Mouse (Mus musculus) midbrain, postnatal 0 days (tissue): ENCODE measurements around the gene Nudcd2. TPM values are rescaled to one million over a fixed set of nuclear protein-coding genes. Genes with fewer than 3 reads are reported as not detected.

Experiments used
- ATAC-seq: fragments of 200-750 bp; cut with Nextera tagmentation; 2 replicates; pipeline ENCODE4 v1.8.0; 2017; ENCODE audit warnings: moderate number of reproducible peaks, mild to moderate bottlenecking, moderate TSS enrichment, moderate library complexity; ENCODE audit not compliant: low FRiP score
- DNase-seq: peaks from one replicate; pipeline ENCODE4 v3.0.0-alpha.2; 2015; ENCODE audit warnings: low spot score
- H3K27ac ChIP-seq: fragments of 300-500 bp; sonication (generic); 2 replicates; pipeline ENCODE4 v1.5.1; 2014; ENCODE audit warnings: low read depth, mild to moderate bottlenecking, low read length, mixed read lengths
- H3K27me3 ChIP-seq: fragments of 300-500 bp; sonication (generic); 2 replicates; pipeline ENCODE4 v1.6.1; 2014; ENCODE audit warnings: low read length, control low read depth, mixed read lengths; ENCODE audit not compliant: insufficient read depth
- H3K36me3 ChIP-seq: fragments of 300-500 bp; sonication (generic); 2 replicates; pipeline ENCODE4 v1.6.1; 2014; ENCODE audit warnings: low read length, control low read depth, mixed read lengths; ENCODE audit not compliant: insufficient read depth
- H3K4me1 ChIP-seq: fragments of 300-500 bp; sonication (generic); 2 replicates; pipeline ENCODE4 v1.6.1; 2014; ENCODE audit warnings: mild to moderate bottlenecking, control low read depth, antibody characterized with exemption, low read length, mixed read lengths; ENCODE audit not compliant: insufficient read depth
- H3K4me2 ChIP-seq: fragments of 300-500 bp; sonication (generic); 2 replicates; pipeline ENCODE4 v1.6.1; 2014; ENCODE audit warnings: low read depth, mild to moderate bottlenecking, low read length, mixed read lengths; ENCODE audit not compliant: poor library complexity, severe bottlenecking
- H3K4me3 ChIP-seq: fragments of 300-500 bp; sonication (generic); 2 replicates; pipeline ENCODE4 v1.5.1; 2014; ENCODE audit warnings: low read depth, mild to moderate bottlenecking, low read length, moderate library complexity
- H3K9ac ChIP-seq: fragments of 300-500 bp; sonication (generic); replicated peaks from 2 replicates; pipeline ENCODE4 v1.6.1; 2014; ENCODE audit warnings: mild to moderate bottlenecking, low read length, moderate library complexity, mixed read lengths; ENCODE audit not compliant: poor library complexity, severe bottlenecking
- H3K9me3 ChIP-seq: fragments of 300-500 bp; sonication (generic); 2 replicates; pipeline ENCODE4 v1.6.1; 2016; ENCODE audit warnings: low read length, control low read depth
- CTCF ChIP-seq: IDR thresholded peaks from 2 replicates; pipeline ENCODE4 v1.5.1; 2016; ENCODE audit warnings: antibody characterized with exemption, mild to moderate bottlenecking
- WGBS: fragments of 180-500 bp; shearing (Covaris S2); extraction: QIAGEN DNeasy Blood & Tissue Kit; methylation state at CpG from one replicate; pipeline ENCODE4 v1.1.7; 2014; 5-methylcytosine and 5-hydroxymethylcytosine counted together
- polyA plus RNA-seq: library from polyadenylated mRNA; unstranded; fragments of >200 nt; fragmentation: Nextera tagmentation; extraction: Ambion mirVana; gene quantifications from 2 replicates; pipeline ENCODE4 v1.2.1, GENCODE M21; 2015
- total RNA-seq: library from RNA; depleted of rRNA; stranded (reverse); fragments of >200 nt; gene quantifications from 2 replicates; pipeline ENCODE4 v1.2.3, GENCODE M21; 2014; rRNA removed

The Nudcd2 gene
- total and polyA plus RNA-seq, 2 experiments from 2014 or later, result 17.4 to 45.9 TPM

DNA sequence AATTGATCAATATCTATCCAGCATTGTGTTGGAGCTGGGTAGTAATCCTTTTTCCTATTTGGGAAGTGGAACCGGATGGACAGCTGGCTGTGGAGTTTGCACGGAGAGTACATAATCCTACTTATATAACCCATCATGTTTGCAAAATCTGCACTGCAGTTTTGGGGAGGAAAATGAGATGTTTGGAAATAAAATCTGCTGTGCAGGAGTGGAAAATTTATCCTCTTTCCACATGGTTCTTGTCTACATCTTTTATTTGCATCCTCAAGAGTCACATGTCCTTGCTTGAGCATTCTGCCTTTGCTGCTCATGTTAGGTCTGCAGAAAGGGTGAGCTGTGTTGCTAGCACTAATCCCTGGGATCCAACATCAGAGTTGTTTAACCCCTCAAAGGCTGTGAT is 53.4 kb downstream of the Nudcd2 start:
- ATAC-seq, result no peak
- no peak for TF ChIP-seq CTCF
- Histone ChIP-seq H3K9me3 (no peaks in the 10 kb centered on the region), H3K27me3 (no peaks in the 10 kb centered on the region), H3K27ac (no peak overlapping the region), H3K4me1 (no peaks in the 10 kb centered on the region), H3K36me3 (no peaks in the 10 kb centered on the region), H3K4me2 (no peak overlapping the region), H3K9ac (no peak overlapping the region), H3K4me3 (no peak overlapping the region)
- 48% methylated on average over 2 of the region's 2 CpGs for WGBS
- no peak for DNase-seq

Other genes starting within 250 kb of the Nudcd2 start
- 27.0 and 41.3 TPM in 2 replicates for gene Mat2b, start 38.5 kb upstream of the Nudcd2 start, total RNA-seq
- gene Mat2b, start 38.5 kb upstream of the Nudcd2 start, polyA plus RNA-seq, result 41.5 and 41.9 TPM in 2 replicates
- 1.9 and 3.5 TPM in 2 replicates for gene Hmmr, start 245 bp upstream of the Nudcd2 start, total RNA-seq
- gene Hmmr, start 245 bp upstream of the Nudcd2 start, polyA plus RNA-seq, result 1.9 and 2.5 TPM in 2 replicates
- 51.8 and 56.7 TPM in 2 replicates for gene Ccng1, start 21.6 kb downstream of the Nudcd2 start, total RNA-seq
- 28.4 and 29.7 TPM in 2 replicates for gene Ccng1, start 21.6 kb downstream of the Nudcd2 start, polyA plus RNA-seq